Mouse (Mus musculus) heart, postnatal 0 days (tissue): ENCODE data around the gene Prkar2b.

ENCODE experiments used
- CTCF ChIP-seq: IDR thresholded peaks from 2 replicates; pipeline ENCODE4 v1.5.1; 2016; ENCODE audit warnings: antibody characterized with exemption, control low read depth, low read depth
- EP300 ChIP-seq: IDR thresholded peaks from 2 replicates; pipeline ENCODE4 v1.6.1; 2016; ENCODE audit warnings: antibody characterized with exemption, low read depth

- no peak for TF ChIP-seq EP300
- TF ChIP-seq CTCF = no peak
Observed at GRCm38 (mm10) chr12:31977613-31978195, 83.4 kb downstream of the Prkar2b start.
